Mouse (Mus musculus): ENCODE results near the gene Olfr597. TPM values are rescaled to one million over a fixed set of nuclear protein-coding genes. Genes with fewer than 3 reads are reported as not detected.

Gene Olfr597
- total RNA-seq (2023; ENCODE audit: inconsistent age) = not detected in 4 replicates

GRCm38 (mm10) chr7:103316015-103316414, at the start of gene Olfr597:
TSS of gene Olfr597 (plus strand) at chr7:103316315.

DNA sequence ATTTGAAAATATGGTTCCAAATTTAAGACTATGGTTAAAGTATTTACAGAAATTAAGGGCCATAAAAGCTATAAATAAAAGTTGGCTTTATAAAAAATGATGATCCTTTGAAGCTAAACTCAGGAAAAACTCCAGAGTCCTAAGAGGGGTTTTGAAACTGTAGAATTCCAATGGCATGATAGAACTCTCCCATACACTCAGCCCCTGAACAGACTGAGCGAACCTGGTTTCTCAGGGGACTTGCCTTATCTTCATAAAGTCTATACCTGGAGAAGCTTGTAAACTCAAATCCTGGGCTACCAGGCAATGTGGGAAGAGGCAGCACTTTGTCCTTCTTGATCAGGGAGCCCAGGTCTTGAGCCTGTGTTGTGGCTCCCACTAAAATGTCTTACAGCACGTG, 10.8 kb upstream of the Olfr597 start, which contains the start of gene Olfr596:
TSS of gene Olfr596 (plus strand) at position 301 of the 400 bp plus-strand sequence.

DNA sequence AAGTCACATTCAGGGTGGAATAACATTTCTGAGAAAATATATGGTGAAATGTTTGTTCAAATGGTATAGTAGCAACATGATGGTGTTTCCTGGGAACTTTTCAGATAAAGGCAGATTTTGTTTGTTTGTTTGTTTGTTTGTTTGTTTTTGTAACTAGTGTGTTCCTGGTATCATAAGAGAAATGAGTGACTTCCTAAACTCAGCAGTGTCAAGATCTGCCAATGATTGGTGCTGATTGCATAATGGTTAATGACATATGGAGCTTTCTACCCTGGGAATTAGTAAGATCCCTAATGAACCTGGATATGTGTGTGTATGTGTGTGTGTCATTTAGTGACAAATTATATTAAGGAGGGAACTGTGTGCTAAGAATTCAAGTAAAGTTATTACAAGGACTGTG, 7.2 kb downstream of the Olfr597 start, which contains the start of gene Olfr598:
TSS of gene Olfr598 (plus strand) at position 301 of the 400 bp plus-strand sequence.

GRCm38 (mm10) chr7:103335617-103336016, 19.5 kb downstream of the Olfr597 start, which contains the start of gene Olfr599:
TSS of gene Olfr599 (plus strand) at chr7:103335917.

GRCm38 (mm10) chr7:103349569-103349968, 33.5 kb downstream of the Olfr597 start, which contains the start of gene Olfr600:
TSS of gene Olfr600 (minus strand) at chr7:103349669.

GRCm38 (mm10) chr7:103362555-103362954, 46.4 kb downstream of the Olfr597 start, which contains the start of gene Olfr601:
TSS of gene Olfr601 (minus strand) at chr7:103362655.

Other genes starting within 250 kb of the Olfr597 start
- not detected in 4 replicates for gene Olfr584, start 234.4 kb upstream of the Olfr597 start, total RNA-seq (2023; ENCODE audit: inconsistent age)
- gene Olfr585, start 218.6 kb upstream of the Olfr597 start, total RNA-seq (2023; ENCODE audit: inconsistent age) = not detected in 4 replicates
- gene Olfr586, start 190.7 kb upstream of the Olfr597 start, total RNA-seq (2023; ENCODE audit: inconsistent age) = not detected in 4 replicates
- not detected in 4 replicates for gene Olfr588-ps1, start 175.4 kb upstream of the Olfr597 start, total RNA-seq (2023; ENCODE audit: inconsistent age)
- gene Olfr589, start 160.0 kb upstream of the Olfr597 start, total RNA-seq (2023; ENCODE audit: inconsistent age) = not detected in 4 replicates
- not detected in 4 replicates for gene Olfr591, start 138.0 kb upstream of the Olfr597 start, total RNA-seq (2023; ENCODE audit: inconsistent age)
- gene Olfr592, start 131.5 kb upstream of the Olfr597 start, total RNA-seq (2023; ENCODE audit: inconsistent age) = not detected in 4 replicates
- gene Olfr593, start 104.5 kb upstream of the Olfr597 start, total RNA-seq (2023; ENCODE audit: inconsistent age) = not detected in 4 replicates
- gene Olfr594, start 99.3 kb upstream of the Olfr597 start, total RNA-seq (2023; ENCODE audit: inconsistent age) = not detected in 4 replicates
- not detected in 4 replicates for gene Usp17ld, start 63.8 kb upstream of the Olfr597 start, total RNA-seq (2023; ENCODE audit: inconsistent age)
- not detected in 4 replicates for gene Olfr596, start 10.7 kb upstream of the Olfr597 start, total RNA-seq (2023; ENCODE audit: inconsistent age)
- not detected in 4 replicates for gene Olfr598, start 7.3 kb downstream of the Olfr597 start, total RNA-seq (2023; ENCODE audit: inconsistent age)
- gene Olfr599, start 19.6 kb downstream of the Olfr597 start, total RNA-seq (2023; ENCODE audit: inconsistent age) = not detected in 4 replicates
- not detected in 4 replicates for gene Olfr600, start 33.4 kb downstream of the Olfr597 start, total RNA-seq (2023; ENCODE audit: inconsistent age)
- not detected in 4 replicates for gene Olfr601, start 46.3 kb downstream of the Olfr597 start, total RNA-seq (2023; ENCODE audit: inconsistent age)
- gene Olfr603, start 69.9 kb downstream of the Olfr597 start, total RNA-seq (2023; ENCODE audit: inconsistent age) = not detected in 4 replicates
- gene Usp17lc, start 98.8 kb downstream of the Olfr597 start, total RNA-seq (2023; ENCODE audit: inconsistent age) = not detected in 4 replicates
- not detected in 4 replicates for gene Olfr605, start 129.1 kb downstream of the Olfr597 start, total RNA-seq (2023; ENCODE audit: inconsistent age)
- gene Olfr606, start 132.7 kb downstream of the Olfr597 start, total RNA-seq (2023; ENCODE audit: inconsistent age) = not detected in 4 replicates
- not detected in 4 replicates for gene Olfr607, start 147.8 kb downstream of the Olfr597 start, total RNA-seq (2023; ENCODE audit: inconsistent age)
- not detected in 4 replicates for gene Olfr608, start 153.6 kb downstream of the Olfr597 start, total RNA-seq (2023; ENCODE audit: inconsistent age)
- gene Olfr609, start 181.7 kb downstream of the Olfr597 start, total RNA-seq (2023; ENCODE audit: inconsistent age) = not detected in 4 replicates
- gene Olfr610, start 195.8 kb downstream of the Olfr597 start, total RNA-seq (2023; ENCODE audit: inconsistent age) = not detected in 4 replicates
- gene Olfr611, start 204.5 kb downstream of the Olfr597 start, total RNA-seq (2023; ENCODE audit: inconsistent age) = not detected in 4 replicates
- not detected in 4 replicates for gene Olfr612, start 226.4 kb downstream of the Olfr597 start, total RNA-seq (2023; ENCODE audit: inconsistent age)
- not detected in 4 replicates for gene Olfr613, start 231.8 kb downstream of the Olfr597 start, total RNA-seq (2023; ENCODE audit: inconsistent age)
- not detected in 4 replicates for gene Olfr615, start 239.8 kb downstream of the Olfr597 start, total RNA-seq (2023; ENCODE audit: inconsistent age)